12 mouse cellular contexts compared by ENCODE assay signal in the genomic region with DNA sequence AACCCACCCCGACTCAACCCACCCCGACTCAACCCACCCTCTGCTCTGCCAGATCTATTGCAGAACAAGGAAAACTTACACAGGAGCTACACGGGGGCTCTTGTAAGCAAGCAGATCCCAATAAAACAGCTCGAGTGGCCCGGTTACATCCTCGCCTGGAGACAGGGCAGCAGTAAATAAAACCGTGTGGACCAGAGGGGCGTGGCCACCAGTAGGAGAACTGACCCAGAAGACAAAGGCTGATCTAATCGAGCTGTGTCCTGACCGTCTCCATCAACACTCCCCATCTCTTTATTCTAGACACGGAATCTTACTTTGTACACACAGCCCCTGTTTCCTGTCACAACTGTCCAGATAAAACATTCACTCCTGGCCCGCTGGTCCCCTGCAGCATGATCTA.
A peak's percentile ranks its signal among the peaks of the same experiment; 100 is the strongest.
DNase-seq lines count a peak whose midpoint lies in the region; ATAC-seq lines count a peak whose summit lies in the region.
"Had no signal": no experiment of that assay in that cellular context is flagged by ENCODE, and none has a peak within 500 bp of the region (broad histone marks: within the 10 kb centered on the region; RNA-seq: fewer than 3 reads in every experiment).

No protein-coding gene starts in this region.

- no peaks in the 10 kb centered on the region for H3K9me3 ChIP-seq in heart, embryonic 12.5 days (replicated peaks)
- H3K9me3 ChIP-seq in midbrain, embryonic 14.5 days (ENCODE audit: control insufficient read depth, low read length): no peaks in the 10 kb centered on the region
- no peaks in the 10 kb centered on the region for H3K9me3 ChIP-seq in midbrain, embryonic 15.5 days
- no peaks in the 10 kb centered on the region for H3K9me3 ChIP-seq in limb, embryonic 10.5 days (replicated peaks)
- H3K9me3 ChIP-seq in neural tube, embryonic 15.5 days (replicated peaks): no peaks in the 10 kb centered on the region
- no peaks in the 10 kb centered on the region for H3K9me3 ChIP-seq in forebrain, embryonic 15.5 days
- H3K9me3 ChIP-seq: midbrain, embryonic 13.5 days had no signal

- no peaks in the 10 kb centered on the region for H3K36me3 ChIP-seq in heart, embryonic 12.5 days
- H3K36me3 ChIP-seq in midbrain, embryonic 14.5 days (ENCODE audit: control insufficient read depth, insufficient read depth, low read length): no peaks in the 10 kb centered on the region
- no peaks in the 10 kb centered on the region for H3K36me3 ChIP-seq in midbrain, embryonic 15.5 days (replicated peaks)
- H3K36me3 ChIP-seq in limb, embryonic 10.5 days: no peaks in the 10 kb centered on the region
- H3K36me3 ChIP-seq in neural tube, embryonic 15.5 days: no peaks in the 10 kb centered on the region
- H3K36me3 ChIP-seq in forebrain, embryonic 15.5 days: no peaks in the 10 kb centered on the region
- H3K36me3 ChIP-seq: midbrain, embryonic 13.5 days had no signal

- no peak for ATAC-seq in heart, embryonic 12.5 days (ENCODE audit: insufficient number of reproducible peaks, low FRiP score)
- no peak for ATAC-seq in midbrain, embryonic 14.5 days (ENCODE audit: low FRiP score, low TSS enrichment)
- ATAC-seq in midbrain, embryonic 15.5 days (replicated peaks): no peak
- ATAC-seq in neural tube, embryonic 15.5 days (ENCODE audit: low FRiP score): no peak
- no peak for ATAC-seq in forebrain, embryonic 15.5 days (replicated peaks)
- no peak for ATAC-seq in erythroid progenitor cell, adult 5-6 weeks (replicated peaks; ENCODE audit: low FRiP score, poor library complexity, severe bottlenecking)
- ATAC-seq: forebrain, embryonic 16.5 days; midbrain, embryonic 13.5 days had no signal

- WGBS in heart, embryonic 12.5 days: 23% methylated on average over 12 of the region's 12 CpGs
- 32% methylated on average over 12 of the region's 12 CpGs for WGBS in midbrain, embryonic 14.5 days
- 32% methylated on average over 12 of the region's 12 CpGs for WGBS in midbrain, embryonic 15.5 days
- 24% methylated on average over 12 of the region's 12 CpGs for WGBS in limb, embryonic 10.5 days
- 11% methylated on average over 12 of the region's 12 CpGs for WGBS in neural tube, embryonic 15.5 days
- 34% methylated on average over 12 of the region's 12 CpGs for WGBS in forebrain, embryonic 15.5 days

- DNase-seq in heart, adult 9 months (ENCODE audit: low spot score in 2 of 2): no peak
- DNase-seq in midbrain, embryonic 14.5 days: no peak
- no peak for DNase-seq in limb, embryonic 10.5 days (ENCODE audit: low spot score)
- DNase-seq: adrenal gland, postnatal 10 days; heart, adult 11 months had no signal

- H3K9ac ChIP-seq in heart, embryonic 12.5 days: no peak overlapping the region
- H3K9ac ChIP-seq in midbrain, embryonic 14.5 days (replicated peaks; ENCODE audit: low read length): 0 out of 2 replicates have a peak overlapping the region, but pooled peaks have one; percentile 12
- H3K9ac ChIP-seq in midbrain, embryonic 15.5 days: no peak overlapping the region
- no peak overlapping the region for H3K9ac ChIP-seq in neural tube, embryonic 15.5 days (replicated peaks)
- no peak overlapping the region for H3K9ac ChIP-seq in forebrain, embryonic 15.5 days (replicated peaks)
- H3K9ac ChIP-seq: midbrain, embryonic 13.5 days had no signal

- peak overlapping the region; percentile 4; the same call in 1 of the 2 replicates for H3K4me2 ChIP-seq in heart, embryonic 12.5 days
- H3K4me2 ChIP-seq in midbrain, embryonic 14.5 days (ENCODE audit: low read length): 0 out of 2 replicates have a peak overlapping the region, but pooled peaks have one; percentile 6
- no peak overlapping the region for H3K4me2 ChIP-seq in midbrain, embryonic 15.5 days
- peak overlapping the region; percentile 38 for H3K4me2 ChIP-seq in neural tube, embryonic 15.5 days
- no peak overlapping the region for H3K4me2 ChIP-seq in forebrain, embryonic 15.5 days (replicated peaks)
- H3K4me2 ChIP-seq: midbrain, embryonic 13.5 days had no signal

- no peaks in the 10 kb centered on the region for H3K27me3 ChIP-seq in heart, embryonic 12.5 days (replicated peaks)
- H3K27me3 ChIP-seq in midbrain, embryonic 14.5 days (ENCODE audit: control insufficient read depth, insufficient read depth, low read length): no peaks in the 10 kb centered on the region
- H3K27me3 ChIP-seq in midbrain, embryonic 15.5 days (replicated peaks): no peaks in the 10 kb centered on the region
- no peaks in the 10 kb centered on the region for H3K27me3 ChIP-seq in limb, embryonic 10.5 days (ENCODE audit: low read depth, poor library complexity, severe bottlenecking)
- H3K27me3 ChIP-seq in neural tube, embryonic 15.5 days (replicated peaks): 0 out of 2 replicates have a peak, but pooled peaks cover 5% of the 10 kb centered on the region
- H3K27me3 ChIP-seq in forebrain, embryonic 15.5 days: no peaks in the 10 kb centered on the region
- H3K27me3 ChIP-seq: midbrain, embryonic 13.5 days had no signal

- H3K27ac ChIP-seq in heart, embryonic 12.5 days (ENCODE audit: poor library complexity, severe bottlenecking): no peak overlapping the region
- H3K27ac ChIP-seq in midbrain, embryonic 14.5 days (replicated peaks; ENCODE audit: low read depth, low read length): 0 out of 2 replicates have a peak overlapping the region, but pooled peaks have one; percentile 3
- no peak overlapping the region for H3K27ac ChIP-seq in midbrain, embryonic 15.5 days
- 0 out of 2 replicates have a peak overlapping the region, but pooled peaks have one; percentile 32 for H3K27ac ChIP-seq in limb, embryonic 10.5 days
- H3K27ac ChIP-seq in neural tube, embryonic 15.5 days (replicated peaks): no peak overlapping the region
- H3K27ac ChIP-seq in forebrain, embryonic 15.5 days (replicated peaks): no peak overlapping the region
- H3K27ac ChIP-seq: midbrain, embryonic 13.5 days had no signal

- H3K4me3 ChIP-seq in heart, embryonic 12.5 days: no peak overlapping the region
- no peak overlapping the region for H3K4me3 ChIP-seq in midbrain, embryonic 14.5 days (replicated peaks; ENCODE audit: low read depth, low read length)
- no peak overlapping the region for H3K4me3 ChIP-seq in midbrain, embryonic 15.5 days
- H3K4me3 ChIP-seq in limb, embryonic 10.5 days: no peak overlapping the region; the same call in 1 of the 2 replicates
- H3K4me3 ChIP-seq in neural tube, embryonic 15.5 days (replicated peaks): no peak overlapping the region
- no peak overlapping the region for H3K4me3 ChIP-seq in forebrain, embryonic 15.5 days
- H3K4me3 ChIP-seq: midbrain, embryonic 13.5 days had no signal

- H3K4me1 ChIP-seq in heart, embryonic 12.5 days (replicated peaks): peaks cover 19% of the 10 kb centered on the region
- peaks cover 5% of the 10 kb centered on the region; the same call in 1 of the 2 replicates for H3K4me1 ChIP-seq in midbrain, embryonic 14.5 days (ENCODE audit: control insufficient read depth, insufficient read depth, low read length)
- H3K4me1 ChIP-seq in midbrain, embryonic 15.5 days: peaks cover 7% of the 10 kb centered on the region
- H3K4me1 ChIP-seq in limb, embryonic 10.5 days: peaks cover 15% of the 10 kb centered on the region
- H3K4me1 ChIP-seq in neural tube, embryonic 15.5 days: peaks cover 9% of the 10 kb centered on the region
- peaks cover 9% of the 10 kb centered on the region; the same call in 1 of the 2 replicates for H3K4me1 ChIP-seq in forebrain, embryonic 15.5 days

Comparison
In these comparisons a context has a peak if more than half of its experiments do, and no peak if none do; other contexts are left out.
1. H3K27ac ChIP-seq: peak in midbrain, embryonic 14.5 days (single experiment) and limb, embryonic 10.5 days (single experiment); none in heart, embryonic 12.5 days (single experiment), midbrain, embryonic 15.5 days (single experiment), neural tube, embryonic 15.5 days (single experiment) and forebrain, embryonic 15.5 days (single experiment).
2. H3K4me2 ChIP-seq: peak in heart, embryonic 12.5 days (single experiment), midbrain, embryonic 14.5 days (single experiment) and neural tube, embryonic 15.5 days (single experiment); none in midbrain, embryonic 15.5 days (single experiment) and forebrain, embryonic 15.5 days (single experiment).